Mouse (Mus musculus) thymus, adult 2 months (tissue): ENCODE results near the gene Gm20388. TPM values are rescaled to one million over a fixed set of nuclear protein-coding genes. Genes with fewer than 3 reads are reported as not detected.
A peak's percentile ranks its signal among the peaks of the same experiment; 100 is the strongest.

Experiments used
- DNase-seq: peaks from one replicate; pipeline ENCODE4 v3.0.0; 2021
- H3K27ac ChIP-seq: fragments of 200-500 bp; 2 replicates; pipeline ENCODE4 v1.5.1; 2012; ENCODE audit warnings: low read length, control low read depth; ENCODE audit not compliant: control insufficient read depth, insufficient read depth
- H3K27me3 ChIP-seq: fragments of 200-500 bp; 2 replicates; pipeline ENCODE4 v1.6.1; 2012; ENCODE audit warnings: mild to moderate bottlenecking, low read length, moderate library complexity, mixed read lengths; ENCODE audit not compliant: control insufficient read depth, insufficient read depth
- H3K36me3 ChIP-seq: fragments of 200-500 bp; 2 replicates; pipeline ENCODE4 v1.6.1; 2012; ENCODE audit warnings: mild to moderate bottlenecking, low read length, moderate library complexity; ENCODE audit not compliant: control insufficient read depth, insufficient read depth
- H3K4me1 ChIP-seq: fragments of 200-500 bp; replicated peaks from 2 replicates; pipeline ENCODE4 v1.6.1; 2012; ENCODE audit warnings: low read length; ENCODE audit not compliant: control insufficient read depth, insufficient read depth
- H3K4me3 ChIP-seq: fragments of 200-500 bp; 2 replicates; pipeline ENCODE4 v1.5.1; 2012; ENCODE audit warnings: mild to moderate bottlenecking, low read length, control low read depth, moderate library complexity; ENCODE audit not compliant: control insufficient read depth, insufficient read depth
- CTCF ChIP-seq: fragments of 200-500 bp; IDR thresholded peaks from 2 replicates; pipeline ENCODE4 v1.5.1; 2012; ENCODE audit warnings: mild to moderate bottlenecking, control low read depth, low read length, moderate library complexity, borderline replicate concordance; ENCODE audit not compliant: control insufficient read depth, poor library complexity, insufficient read depth; ENCODE audit errors: extremely low read depth
- POLR2A ChIP-seq: fragments of 200-500 bp; IDR thresholded peaks from 2 replicates; pipeline ENCODE4 v1.6.1; 2012; ENCODE audit warnings: mild to moderate bottlenecking, low read length, control low read depth, moderate library complexity; ENCODE audit not compliant: control insufficient read depth, poor library complexity, insufficient read depth; ENCODE audit errors: extremely low read depth
- WGBS: fragments of 180-500 bp; shearing (Covaris S2); methylation state at CpG from one replicate; pipeline ENCODE4 v1.1.7; 2018; 5-methylcytosine and 5-hydroxymethylcytosine counted together
- polyA plus RNA-seq: library from polyadenylated mRNA; depleted of rRNA; stranded (reverse); fragments of >200 nt; gene quantifications from 2 replicates; pipeline ENCODE4 v1.2.3, GENCODE M21; 2012

The Gm20388 gene
- polyA plus RNA-seq, 1 experiment, result 103 TPM

- DNase-seq, result peak; percentile 90
- Histone ChIP-seq H3K36me3 (no peaks in the 10 kb centered on the region), H3K4me3 (peak overlapping the region; percentile 59), H3K27ac (peak overlapping the region; percentile 63), H3K4me1 (peaks cover 60% of the 10 kb centered on the region), H3K27me3 (no peaks in the 10 kb centered on the region)
- TF ChIP-seq CTCF (peak; percentile 60), POLR2A (peak; percentile 17; the same call in 1 of the 2 replicates)
- WGBS, result under 1% methylated on average over 72 of the region's 73 CpGs
These were observed 578.6 kb downstream of the Gm20388 start for GRCm38 (mm10) chr8:120489142-120489754.

DNA sequence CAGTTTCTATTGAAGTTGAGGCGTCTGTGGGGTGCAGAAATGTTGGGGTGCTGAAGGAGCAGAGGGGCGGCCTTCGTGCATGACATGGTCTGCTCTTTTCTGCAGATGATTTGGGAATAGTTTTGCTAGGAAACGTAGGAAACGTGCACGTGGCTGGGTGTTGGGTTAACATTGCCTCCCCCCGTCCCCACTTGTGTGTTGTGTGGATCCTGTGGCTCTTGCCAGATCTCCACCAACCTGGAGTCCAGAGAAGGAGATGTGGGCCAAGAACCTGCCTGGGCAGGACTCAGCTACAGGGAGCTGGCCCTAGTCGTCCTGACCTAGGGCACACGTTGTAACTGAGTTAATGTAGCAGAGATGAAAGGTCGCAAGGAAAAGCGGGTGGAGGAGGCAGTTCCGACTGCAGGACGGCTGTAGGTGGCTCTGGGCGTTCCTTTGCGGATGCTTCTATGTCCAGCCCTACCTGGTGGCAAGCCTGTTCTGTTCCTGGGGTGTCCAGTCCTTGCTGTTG is 579.2 kb downstream of the Gm20388 start:
- WGBS, result 4% methylated on average over 15 of the region's 15 CpGs
- Histone ChIP-seq H3K4me1 (peaks cover 57% of the 10 kb centered on the region), H3K27me3 (no peaks in the 10 kb centered on the region), H3K27ac (peak overlapping the region; percentile 63), H3K4me3 (peak overlapping the region; percentile 59), H3K36me3 (no peaks in the 10 kb centered on the region)
- TF ChIP-seq CTCF (no peak), POLR2A (no peak)
- DNase-seq, result peak; percentile 40

DNA sequence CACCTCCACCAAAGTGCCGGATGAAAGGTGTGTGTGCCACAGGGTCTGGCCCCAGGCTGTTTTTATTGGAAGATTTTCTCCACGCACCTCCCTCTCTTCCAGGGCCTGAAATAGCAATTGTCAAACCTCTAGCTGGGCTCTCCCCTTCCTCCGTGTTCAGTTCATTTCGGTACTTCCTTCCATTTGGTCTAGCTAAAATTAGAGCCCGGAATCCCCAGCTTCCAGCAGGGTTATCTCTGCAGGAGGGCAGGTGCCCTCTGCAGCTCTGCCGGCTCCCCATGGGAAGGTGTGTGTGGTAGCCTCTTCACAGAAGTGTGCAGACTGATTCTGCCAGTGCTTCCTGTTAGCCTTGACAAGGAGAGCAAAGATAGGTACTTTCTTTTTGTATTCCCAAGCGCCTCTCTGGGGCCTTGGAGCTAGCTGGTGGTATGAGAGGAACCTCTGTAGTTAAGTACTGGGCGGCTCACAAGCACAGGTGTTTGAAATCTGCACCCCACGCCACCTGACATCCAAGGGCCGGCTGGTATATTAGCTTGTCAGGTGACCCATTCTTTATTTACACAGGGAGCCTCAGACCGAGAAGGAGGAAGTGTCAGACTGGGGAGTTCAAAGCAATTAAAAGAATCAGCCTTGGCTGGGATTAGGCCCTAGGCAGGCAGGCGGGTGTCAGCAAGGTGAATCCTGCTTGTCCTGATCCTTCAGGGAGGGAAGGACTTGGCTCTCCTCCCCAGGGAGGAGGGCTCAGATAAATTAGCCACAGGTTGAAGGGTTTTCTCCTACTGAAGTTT is 579.9 kb downstream of the Gm20388 start:
- Histone ChIP-seq H3K4me1 (peaks cover 59% of the 10 kb centered on the region), H3K36me3 (no peaks in the 10 kb centered on the region), H3K4me3 (peak overlapping the region; percentile 59), H3K27ac (peak overlapping the region; percentile 63; the same call in 1 of the 2 replicates), H3K27me3 (no peaks in the 10 kb centered on the region)
- DNase-seq, result peak; percentile 37
- 8% methylated on average over 12 of the region's 12 CpGs for WGBS
- TF ChIP-seq POLR2A, result no peak
- no peak for TF ChIP-seq CTCF

DNA sequence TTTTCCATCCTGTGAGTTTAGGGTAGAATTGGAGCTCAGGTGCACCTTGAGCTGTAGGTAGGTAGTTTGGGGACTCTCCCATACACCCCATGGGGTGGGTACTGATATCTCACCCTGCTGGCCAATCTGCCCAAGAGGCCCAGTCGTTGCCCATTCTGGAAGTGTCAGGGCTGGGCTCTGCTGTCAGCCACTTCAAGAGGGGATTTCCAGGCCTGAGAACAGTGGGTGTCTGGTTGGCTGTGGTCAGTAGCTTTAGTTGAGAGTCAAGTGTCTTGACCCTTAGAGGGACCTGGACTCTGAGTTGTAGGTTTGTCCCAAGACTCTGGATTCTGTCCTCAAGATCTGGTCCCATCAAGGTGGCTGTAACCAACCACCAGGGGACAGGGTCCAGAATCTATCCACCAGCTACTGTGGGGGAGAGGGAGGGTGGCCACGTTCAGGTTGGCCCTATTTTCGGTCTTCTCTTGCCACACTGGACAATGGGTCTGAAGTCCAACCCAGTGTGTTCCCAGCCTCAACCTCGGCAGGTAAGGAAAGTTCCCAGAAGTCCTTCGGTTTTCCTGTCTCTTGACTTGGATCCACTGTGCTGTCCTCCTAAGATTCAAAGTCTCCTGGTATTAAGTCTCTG is 580.6 kb downstream of the Gm20388 start:
- Histone ChIP-seq H3K27me3 (no peaks in the 10 kb centered on the region), H3K4me1 (peaks cover 59% of the 10 kb centered on the region), H3K4me3 (no peak overlapping the region), H3K27ac (no peak overlapping the region), H3K36me3 (no peaks in the 10 kb centered on the region)
- DNase-seq, result no peak
- no peak for TF ChIP-seq CTCF
- TF ChIP-seq POLR2A, result no peak
- 75% methylated on average over 5 of the region's 5 CpGs for WGBS

GRCm38 (mm10) chr8:120492193-120492880 is 581.7 kb downstream of the Gm20388 start:
- no peaks in the 10 kb centered on the region for H3K36me3 ChIP-seq
- 92% methylated on average over 14 of the region's 14 CpGs for WGBS
- no peak for DNase-seq
- H3K4me1 ChIP-seq, result peaks cover 60% of the 10 kb centered on the region
- no peak overlapping the region for H3K27ac ChIP-seq
- no peaks in the 10 kb centered on the region for H3K27me3 ChIP-seq
- no peak overlapping the region for H3K4me3 ChIP-seq
- no peak for TF ChIP-seq CTCF
- TF ChIP-seq POLR2A, result no peak

GRCm38 (mm10) chr8:120492881-120493220 is 582.2 kb downstream of the Gm20388 start:
- WGBS, result 93% methylated on average over 4 of the region's 4 CpGs
- Histone ChIP-seq H3K36me3 (no peaks in the 10 kb centered on the region), H3K4me1 (peaks cover 65% of the 10 kb centered on the region), H3K4me3 (no peak overlapping the region), H3K27me3 (no peaks in the 10 kb centered on the region), H3K27ac (no peak overlapping the region)
- TF ChIP-seq CTCF (no peak), POLR2A (no peak)
- DNase-seq, result no peak
